Mouse (Mus musculus): ENCODE measurements around the gene 1700014D04Rik. TPM values are rescaled to one million over a fixed set of nuclear protein-coding genes. Genes with fewer than 3 reads are reported as not detected.

Gene 1700014D04Rik
- polyA plus RNA-seq (2012; ENCODE audit: low replicate concordance) = 0.06 TPM in 1 of 2 replicates, not detected in the other

DNA sequence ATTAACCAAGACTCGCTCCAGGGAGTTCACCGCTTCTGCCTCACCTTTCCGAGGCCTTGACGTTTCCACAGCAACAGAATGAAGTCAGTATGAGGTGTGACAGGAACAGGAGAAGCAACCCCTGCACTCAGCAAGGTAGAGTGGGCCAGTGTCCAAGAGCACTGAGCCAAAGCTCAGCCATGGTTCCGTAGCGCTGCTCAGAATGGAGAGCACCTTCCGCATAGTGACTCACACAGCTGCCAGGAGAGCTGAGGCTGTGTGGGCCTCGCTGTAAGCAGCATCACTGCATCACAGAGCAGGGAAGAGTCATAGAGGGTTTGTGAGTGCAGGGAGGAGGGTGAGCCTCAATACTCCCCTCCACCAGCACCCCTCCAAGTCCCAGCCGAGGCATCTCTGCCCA, at the start of gene 1700014D04Rik:
TSS of gene 1700014D04Rik (minus strand) at position 42 of the 400 bp plus-strand sequence.

DNA sequence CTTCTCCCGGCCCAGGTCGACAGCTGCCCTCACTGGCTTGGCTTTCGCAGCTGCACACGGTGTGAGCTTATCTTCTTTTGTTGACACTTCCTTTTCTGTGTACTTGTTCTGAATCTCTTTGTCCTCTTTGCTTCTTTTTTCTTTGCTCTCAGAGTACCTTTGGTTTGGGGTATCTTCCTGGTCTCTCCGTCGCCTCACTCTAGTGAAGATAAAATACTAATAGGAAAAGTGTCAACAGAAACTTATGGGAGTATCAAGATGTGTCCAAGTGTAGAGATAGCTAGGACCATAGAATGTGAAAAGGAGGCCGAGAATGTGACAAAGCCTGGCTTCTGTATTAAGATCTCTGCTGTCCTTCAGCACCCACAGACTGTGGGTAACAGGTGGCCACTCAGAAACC, 35.6 kb upstream of the 1700014D04Rik start, which contains the start of gene Gm49354:
TSS of gene Gm49354 (minus strand) at position 101 of the 400 bp plus-strand sequence.

DNA sequence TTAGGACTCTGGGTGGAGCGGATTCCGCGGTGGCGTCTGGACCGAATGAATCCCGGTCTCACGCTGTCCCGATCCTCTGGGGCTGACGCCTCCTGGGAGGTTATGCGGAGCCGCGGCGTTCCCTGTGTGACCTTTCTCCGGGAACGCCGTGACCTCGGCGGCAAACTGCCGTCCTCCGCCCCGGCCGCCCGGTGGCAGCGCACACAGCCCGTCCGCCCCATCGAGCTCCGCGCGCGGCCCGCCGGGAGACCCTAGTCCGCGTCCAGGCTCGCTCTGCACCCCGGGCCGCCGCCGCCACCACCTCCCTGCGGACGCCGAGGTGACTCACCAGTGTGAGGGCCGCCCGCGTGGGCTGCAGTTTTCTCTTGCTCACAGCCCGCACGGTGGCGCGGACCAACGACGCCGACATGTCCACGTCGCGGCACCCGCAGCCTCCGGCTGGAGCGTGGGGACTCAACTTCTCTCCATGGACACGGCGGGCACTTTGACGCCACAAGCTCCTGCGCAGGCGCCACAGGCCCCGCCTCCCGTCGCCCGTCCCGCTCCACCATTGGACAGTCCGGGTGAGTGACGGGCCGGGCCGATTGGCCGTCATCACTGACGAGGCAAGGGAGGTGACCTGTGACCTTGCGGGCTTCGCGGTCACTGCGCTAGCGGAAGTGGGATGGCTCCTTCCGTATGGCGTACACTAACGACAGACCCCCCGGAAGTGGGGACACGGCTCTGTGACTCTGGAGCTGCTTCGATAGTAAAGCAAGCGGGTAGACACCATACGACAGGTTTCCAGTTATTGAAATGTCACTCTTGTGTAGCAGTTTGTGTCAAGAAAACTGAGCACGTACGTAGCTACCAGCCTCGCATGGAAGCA, 23.0 kb upstream of the 1700014D04Rik start, which contains the start of gene Isca1:
TSS of gene Isca1 (minus strand) at position 515 of the 868 bp plus-strand sequence.

DNA sequence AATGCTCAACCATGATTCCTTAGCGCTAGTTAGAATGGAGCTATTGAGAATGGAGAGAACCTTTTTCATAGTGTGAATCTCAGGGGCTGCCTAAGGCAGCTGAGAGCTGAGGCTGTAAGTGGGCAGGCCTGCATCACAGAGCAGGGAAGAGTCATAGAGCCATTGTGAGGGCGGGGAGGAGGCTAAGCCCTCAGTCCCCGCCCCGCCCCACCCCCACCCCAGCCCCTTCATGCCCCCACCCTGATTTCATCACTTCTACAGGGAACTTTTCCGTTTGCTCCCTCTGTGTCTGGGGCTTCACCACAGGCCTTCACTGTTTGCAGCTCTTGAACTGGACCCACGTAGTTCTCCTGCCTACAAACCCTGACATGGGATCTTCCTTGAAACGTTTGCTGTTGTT, 14.9 kb downstream of the 1700014D04Rik start, which contains the start of gene Spata31d1d:
TSS of gene Spata31d1d (minus strand) at position 101 of the 400 bp plus-strand sequence.

GRCm38 (mm10) chr13:59711984-59712383, 34.6 kb downstream of the 1700014D04Rik start, which contains the start of gene Spata31d1b:
Gene Spata31d1b, plus strand, starts transcription at chr13:59712284.

GRCm38 (mm10) chr13:59710230-59710629, 36.3 kb downstream of the 1700014D04Rik start, which contains the start of gene Spata31d1a:
Gene Spata31d1a, minus strand, starts transcription at chr13:59710330.

GRCm38 (mm10) chr13:59694008-59694407, 52.5 kb downstream of the 1700014D04Rik start, which contains the start of gene 4921517D22Rik:
Gene 4921517D22Rik, minus strand, starts transcription at chr13:59694108.

Other genes starting within 250 kb of the 1700014D04Rik start
- gene Agtpbp1, start 161.5 kb downstream of the 1700014D04Rik start, polyA plus RNA-seq (2012; ENCODE audit: low replicate concordance) = 3.3 and 4.3 TPM in 2 replicates
- gene Naa35, start 161.5 kb downstream of the 1700014D04Rik start, polyA plus RNA-seq (2012; ENCODE audit: low replicate concordance) = 5.6 and 7.5 TPM in 2 replicates
- gene Golm1, start 70.9 kb downstream of the 1700014D04Rik start, polyA plus RNA-seq (2012; ENCODE audit: low replicate concordance) = 6.5 and 7.6 TPM in 2 replicates
- gene 4921517D22Rik, start 52.6 kb downstream of the 1700014D04Rik start, polyA plus RNA-seq (2012; ENCODE audit: low replicate concordance) = not detected in 2 replicates
- 0.08 TPM in 1 of 2 replicates, not detected in the other for gene Spata31d1a, start 36.4 kb downstream of the 1700014D04Rik start, polyA plus RNA-seq (2012; ENCODE audit: low replicate concordance)
- not detected in 2 replicates for gene Spata31d1b, start 34.5 kb downstream of the 1700014D04Rik start, polyA plus RNA-seq (2012; ENCODE audit: low replicate concordance)
- not detected in 2 replicates for gene Spata31d1d, start 15.0 kb downstream of the 1700014D04Rik start, polyA plus RNA-seq (2012; ENCODE audit: low replicate concordance)
- gene Isca1, start 23.1 kb upstream of the 1700014D04Rik start, polyA plus RNA-seq (2012; ENCODE audit: low replicate concordance) = 63.0 and 84.1 TPM in 2 replicates
- gene Gm49354, start 35.5 kb upstream of the 1700014D04Rik start, polyA plus RNA-seq (2012; ENCODE audit: low replicate concordance) = 29.5 TPM in 1 of 2 replicates, not detected in the other
- gene Tut7, start 76.4 kb upstream of the 1700014D04Rik start, polyA plus RNA-seq (2012; ENCODE audit: low replicate concordance) = 56.1 and 62.1 TPM in 2 replicates